Mouse (Mus musculus) stomach, embryonic 15.5 days (tissue): ENCODE data around the gene Unc119. TPM values are rescaled to one million over a fixed set of nuclear protein-coding genes. Genes with fewer than 3 reads are reported as not detected.
A peak's percentile ranks its signal among the peaks of the same experiment; 100 is the strongest.

Source experiments
- ATAC-seq: fragments of 200-750 bp; cut with Nextera tagmentation; 2 replicates; pipeline ENCODE4 v1.8.0; 2017; ENCODE audit warnings: low read depth, moderate number of reproducible peaks, moderate TSS enrichment; ENCODE audit not compliant: insufficient read depth, low FRiP score
- H3K27ac ChIP-seq: fragments of 300-500 bp; sonication (generic); 2 replicates; pipeline ENCODE4 v1.5.1; 2015; ENCODE audit warnings: mild to moderate bottlenecking, inconsistent platforms
- H3K27me3 ChIP-seq: fragments of 300-500 bp; sonication (generic); replicated peaks from 2 replicates; pipeline ENCODE4 v1.6.1; 2015; ENCODE audit warnings: inconsistent platforms
- H3K36me3 ChIP-seq: fragments of 300-500 bp; sonication (generic); 2 replicates; pipeline ENCODE4 v1.6.1; 2015; ENCODE audit warnings: inconsistent platforms
- H3K4me1 ChIP-seq: fragments of 300-500 bp; sonication (generic); 2 replicates; pipeline ENCODE4 v1.6.1; 2015; ENCODE audit warnings: inconsistent platforms
- H3K4me2 ChIP-seq: fragments of 300-500 bp; sonication (generic); 2 replicates; pipeline ENCODE4 v1.6.1; 2015; ENCODE audit warnings: mild to moderate bottlenecking, inconsistent platforms
- H3K4me3 ChIP-seq: fragments of 300-500 bp; sonication (generic); replicated peaks from 2 replicates; pipeline ENCODE4 v1.5.1; 2015; ENCODE audit warnings: inconsistent platforms
- H3K9ac ChIP-seq: fragments of 300-500 bp; sonication (generic); 2 replicates; pipeline ENCODE4 v1.6.1; 2015; ENCODE audit warnings: inconsistent platforms
- H3K9me3 ChIP-seq: fragments of 300-500 bp; sonication (generic); 2 replicates; pipeline ENCODE4 v1.6.1; 2016; ENCODE audit warnings: inconsistent platforms
- WGBS: fragments of 180-500 bp; shearing (Covaris S2); methylation state at CpG from one replicate; pipeline ENCODE4 v1.1.7; 2015; 5-methylcytosine and 5-hydroxymethylcytosine counted together
- polyA plus RNA-seq: library from polyadenylated mRNA; unstranded; fragments of >200 nt; fragmentation: Nextera tagmentation; extraction: Ambion mirVana; gene quantifications from 2 replicates; pipeline ENCODE4 v1.2.1, GENCODE M21; 2015

Unc119 gene
- polyA plus RNA-seq: 34.1 and 34.8 TPM in 2 replicates

GRCm38 (mm10) chr11:78343381-78344327 lies at the start of gene Unc119:
Gene Unc119 (plus strand): TSS chr11:78343482.
- peaks cover 41% of the 10 kb centered on the region for H3K4me1 ChIP-seq
- under 1% methylated on average over 63 of the region's 66 CpGs for WGBS

GRCm38 (mm10) chr11:78294585-78294984 lies 48.7 kb upstream of the Unc119 start:
- WGBS: 90% methylated on average over 6 of the region's 6 CpGs
- Histone ChIP-seq H3K27me3 (no peaks in the 10 kb centered on the region), H3K36me3 (peaks cover 11% of the 10 kb centered on the region; the same call in 1 of the 2 replicates), H3K9ac (no peak overlapping the region), H3K9me3 (no peaks in the 10 kb centered on the region), H3K4me3 (no peak overlapping the region), H3K27ac (no peak overlapping the region), H3K4me1 (no peaks in the 10 kb centered on the region), H3K4me2 (no peak overlapping the region)
- ATAC-seq: no peak

More at GRCm38 (mm10) chr11:78343381-78344327, at the start of gene Unc119:
- ATAC-seq: peak; percentile 84
- peak within 1 kb of the TSS; percentile 89 for H3K4me2 ChIP-seq
- H3K9ac ChIP-seq: peak within 1 kb of the TSS; percentile 90
- no peaks in the 10 kb centered on the region for H3K9me3 ChIP-seq
- no peaks in the 10 kb centered on the region for H3K27me3 ChIP-seq
- H3K36me3 ChIP-seq: peaks cover 12% of the 10 kb centered on the region
- peak within 1 kb of the TSS; percentile 82 for H3K4me3 ChIP-seq
- peak within 1 kb of the TSS; percentile 79 for H3K27ac ChIP-seq

- Histone ChIP-seq H3K27ac (peak overlapping the region; percentile 62), H3K9ac (no peak overlapping the region; the same call in 1 of the 2 replicates), H3K4me2 (peak overlapping the region; percentile 81), H3K4me1 (no peaks in the 10 kb centered on the region), H3K36me3 (0 out of 2 replicates have a peak, but pooled peaks cover 9% of the 10 kb centered on the region), H3K9me3 (no peaks in the 10 kb centered on the region), H3K4me3 (peak overlapping the region; percentile 68), H3K27me3 (no peaks in the 10 kb centered on the region)
- no peak for ATAC-seq
- 61% methylated on average over 7 of the region's 7 CpGs for WGBS
Observed at GRCm38 (mm10) chr11:78300917-78301316, 42.4 kb upstream of the Unc119 start.

GRCm38 (mm10) chr11:78301357-78302084 lies 41.8 kb upstream of the Unc119 start, which contains the start of gene Spag5:
Gene Spag5 (plus strand): TSS chr11:78301529.
- peak within 1 kb of the TSS; percentile 68 for H3K4me3 ChIP-seq
- peaks cover 9% of the 10 kb centered on the region; the same call in 1 of the 2 replicates for H3K36me3 ChIP-seq
- H3K27ac ChIP-seq: peak within 1 kb of the TSS; percentile 62
- H3K9me3 ChIP-seq: no peaks in the 10 kb centered on the region
- peak within 1 kb of the TSS; percentile 40 for H3K9ac ChIP-seq
- peak within 1 kb of the TSS; percentile 81 for H3K4me2 ChIP-seq
- WGBS: under 1% methylated on average over 49 of the region's 49 CpGs
- peak; percentile 99 for ATAC-seq
- no peaks in the 10 kb centered on the region for H3K4me1 ChIP-seq
- H3K27me3 ChIP-seq: no peaks in the 10 kb centered on the region

GRCm38 (mm10) chr11:78305272-78305671 lies 38.0 kb upstream of the Unc119 start:
- H3K4me1 ChIP-seq: no peaks in the 10 kb centered on the region
- H3K4me3 ChIP-seq: no peak overlapping the region
- peaks cover 17% of the 10 kb centered on the region for H3K36me3 ChIP-seq
- ATAC-seq: no peak
- H3K9ac ChIP-seq: no peak overlapping the region
- H3K9me3 ChIP-seq: no peaks in the 10 kb centered on the region
- no peaks in the 10 kb centered on the region for H3K27me3 ChIP-seq
- no peak overlapping the region for H3K4me2 ChIP-seq
- H3K27ac ChIP-seq: no peak overlapping the region
- WGBS: 89% methylated on average over 4 of the region's 4 CpGs

- no peak overlapping the region for H3K9ac ChIP-seq
- ATAC-seq: no peak
- no peaks in the 10 kb centered on the region for H3K9me3 ChIP-seq
- no peaks in the 10 kb centered on the region for H3K27me3 ChIP-seq
- WGBS: 91% methylated on average over 8 of the region's 8 CpGs
- H3K4me3 ChIP-seq: no peak overlapping the region
- H3K27ac ChIP-seq: no peak overlapping the region
- no peak overlapping the region for H3K4me2 ChIP-seq
- peaks cover 38% of the 10 kb centered on the region for H3K36me3 ChIP-seq
- H3K4me1 ChIP-seq: no peaks in the 10 kb centered on the region
Observed at GRCm38 (mm10) chr11:78310861-78311511, 32.3 kb upstream of the Unc119 start.

GRCm38 (mm10) chr11:78313662-78314061 lies 29.6 kb upstream of the Unc119 start:
- WGBS: 97% methylated on average over 2 of the region's 2 CpGs
- no peaks in the 10 kb centered on the region for H3K27me3 ChIP-seq
- no peak overlapping the region for H3K4me2 ChIP-seq
- no peaks in the 10 kb centered on the region for H3K9me3 ChIP-seq
- no peak for ATAC-seq
- H3K9ac ChIP-seq: no peak overlapping the region
- peaks cover 50% of the 10 kb centered on the region for H3K36me3 ChIP-seq
- no peaks in the 10 kb centered on the region for H3K4me1 ChIP-seq
- H3K27ac ChIP-seq: no peak overlapping the region
- no peak overlapping the region for H3K4me3 ChIP-seq

- H3K27ac ChIP-seq: no peak overlapping the region
- H3K4me1 ChIP-seq: peaks cover 13% of the 10 kb centered on the region; the same call in 1 of the 2 replicates
- WGBS: 95% methylated on average over 2 of the region's 2 CpGs
- no peak overlapping the region for H3K4me3 ChIP-seq
- ATAC-seq: no peak
- no peaks in the 10 kb centered on the region for H3K27me3 ChIP-seq
- peaks cover 51% of the 10 kb centered on the region for H3K36me3 ChIP-seq
- H3K9ac ChIP-seq: no peak overlapping the region
- no peaks in the 10 kb centered on the region for H3K9me3 ChIP-seq
- H3K4me2 ChIP-seq: no peak overlapping the region
Observed at GRCm38 (mm10) chr11:78318411-78318810, 24.9 kb upstream of the Unc119 start.

GRCm38 (mm10) chr11:78322076-78322831 lies 21.0 kb upstream of the Unc119 start:
- Histone ChIP-seq H3K4me2 (peak overlapping the region; percentile 43), H3K9ac (no peak overlapping the region), H3K27me3 (no peaks in the 10 kb centered on the region), H3K36me3 (peaks cover 29% of the 10 kb centered on the region), H3K9me3 (no peaks in the 10 kb centered on the region), H3K27ac (peak overlapping the region; percentile 59; the same call in 1 of the 2 replicates), H3K4me3 (no peak overlapping the region), H3K4me1 (peaks cover 15% of the 10 kb centered on the region; the same call in 1 of the 2 replicates)
- no peak for ATAC-seq
- WGBS: 43% methylated on average over 2 of the region's 2 CpGs

- Histone ChIP-seq H3K9me3 (no peaks in the 10 kb centered on the region), H3K27ac (peak within 1 kb of the TSS; percentile 69), H3K4me1 (peaks cover 15% of the 10 kb centered on the region; the same call in 1 of the 2 replicates), H3K27me3 (no peaks in the 10 kb centered on the region), H3K36me3 (peaks cover 23% of the 10 kb centered on the region), H3K4me3 (peak within 1 kb of the TSS; percentile 25), H3K4me2 (peak within 1 kb of the TSS; percentile 43), H3K9ac (no peak within 1 kb of the TSS)
- peak; percentile 99 for ATAC-seq
- 5% methylated on average over 15 of the region's 15 CpGs for WGBS
Observed at GRCm38 (mm10) chr11:78322860-78323259, 20.4 kb upstream of the Unc119 start, which contains the start of gene Aldoc. Gene Aldoc (plus strand): TSS chr11:78322968.
